Mouse (Mus musculus): Measurements from ENCODE around the gene Abcc8.

DNA sequence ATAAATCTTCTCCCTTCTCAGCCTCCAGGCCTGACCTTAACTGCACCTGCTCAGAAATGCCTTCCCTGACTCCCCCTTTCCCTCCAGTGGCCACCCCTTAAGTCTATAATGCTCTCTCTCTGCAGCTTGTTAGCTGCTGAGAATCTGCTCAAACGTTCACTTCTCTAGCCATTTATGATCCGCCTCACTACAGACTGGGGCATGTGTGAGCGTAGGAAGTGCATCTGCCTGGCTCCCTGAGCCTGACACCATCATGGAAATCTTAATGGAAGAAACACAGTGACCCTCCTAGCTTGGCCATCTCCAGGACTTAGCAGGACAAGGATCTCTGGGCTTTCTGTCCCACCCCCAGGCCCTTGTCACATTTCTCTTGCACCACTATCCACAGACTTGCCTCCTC is 69.8 kb downstream of the Abcc8 start:
- TF ChIP-seq CTCF (IDR thresholded peaks at IDR 0.05; ENCODE audit: insufficient read depth, low read length) (no peak), POLR2A (IDR thresholded peaks at IDR 0.05; ENCODE audit: borderline replicate concordance, extremely low read depth, low read depth, low read length) (no peak)
